Mouse (Mus musculus): ENCODE measurements at regions not wholly inside any gene's neighbourhood (a gene's known extent, or its start where the extent isn't known, plus 50 kb on each side); places are given as distances from the start of the nearest gene placed in this dataset.

DNA sequence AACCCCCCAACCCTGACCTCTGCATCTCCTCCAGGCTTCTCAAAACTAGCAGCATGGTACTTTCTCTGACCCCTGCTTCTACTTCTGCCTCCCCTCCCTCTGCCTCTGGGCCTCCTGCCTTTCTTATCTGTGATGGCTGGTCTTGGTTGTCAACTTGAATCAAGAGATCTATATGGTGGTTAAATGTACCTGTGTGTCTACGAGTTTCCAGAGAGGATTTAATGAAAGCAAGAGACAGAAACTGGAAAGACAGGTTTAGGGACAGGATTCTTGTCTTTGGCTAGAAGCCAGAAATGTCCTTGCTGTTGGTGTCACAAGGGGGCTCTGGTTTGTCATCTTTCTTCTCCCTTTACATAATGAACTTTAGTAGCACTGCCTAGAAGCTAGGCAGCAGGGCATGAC is 180.9 kb downstream of the Gm19410 start:
- no peak for TF ChIP-seq CTCF (IDR thresholded peaks at IDR 0.05; ENCODE audit: control insufficient read depth, insufficient read depth, insufficient read length)
- no peak for TF ChIP-seq MAX (IDR thresholded peaks at IDR 0.05)
- TF ChIP-seq CEBPB (IDR thresholded peaks at IDR 0.05; ENCODE audit: low read depth) = no peak
- TF ChIP-seq USF1 (IDR thresholded peaks at IDR 0.05; ENCODE audit: low read depth) = no peak
- no peak for TF ChIP-seq MYOD1 (IDR thresholded peaks at IDR 0.05; ENCODE audit: control insufficient read depth, insufficient read length, low read depth)
